Mouse (Mus musculus) testis, adult 2 months (tissue): ENCODE measurements around the gene Cnnm4. TPM values are rescaled to one million over a fixed set of nuclear protein-coding genes. Genes with fewer than 3 reads are reported as not detected.
"Not testable (repeated sequence)": the region's sequence is repeated elsewhere in the genome, so short reads cannot be mapped to it uniquely, and the experiment has no call there.

Experiments
- H3K27ac ChIP-seq: fragments of 200-500 bp; 2 replicates; pipeline ENCODE4 v1.5.1; 2012; ENCODE audit warnings: low read depth, low read length; ENCODE audit not compliant: control insufficient read depth, insufficient read depth
- H3K27me3 ChIP-seq: fragments of 200-500 bp; 2 replicates; pipeline ENCODE4 v1.6.1; 2012; ENCODE audit warnings: mild to moderate bottlenecking, low read length, moderate library complexity; ENCODE audit not compliant: control insufficient read depth, insufficient read depth
- H3K36me3 ChIP-seq: fragments of 200-500 bp; 2 replicates; pipeline ENCODE4 v1.6.1; 2012; ENCODE audit warnings: mild to moderate bottlenecking, low read length; ENCODE audit not compliant: control insufficient read depth, insufficient read depth
- H3K4me1 ChIP-seq: fragments of 200-500 bp; 2 replicates; pipeline ENCODE4 v1.6.1; 2012; ENCODE audit warnings: low read length; ENCODE audit not compliant: control insufficient read depth, insufficient read depth
- H3K4me3 ChIP-seq: fragments of 200-500 bp; 2 replicates; pipeline ENCODE4 v1.5.1; 2012; ENCODE audit warnings: low read depth, mild to moderate bottlenecking, low read length, moderate library complexity, mixed read lengths; ENCODE audit not compliant: control insufficient read depth
- CTCF ChIP-seq: fragments of 200-500 bp; IDR thresholded peaks from 2 replicates; pipeline ENCODE4 v1.5.1; 2012; ENCODE audit warnings: low read depth, mild to moderate bottlenecking, inconsistent platforms, low read length, moderate library complexity; ENCODE audit not compliant: control insufficient read depth, insufficient read depth, insufficient replicate concordance
- POLR2A ChIP-seq: fragments of 200-500 bp; IDR thresholded peaks from 2 replicates; pipeline ENCODE4 v1.6.1; 2012; ENCODE audit warnings: low read depth, mild to moderate bottlenecking, inconsistent platforms, low read length, moderate library complexity; ENCODE audit not compliant: control insufficient read depth
- polyA plus RNA-seq: library from polyadenylated mRNA; depleted of rRNA; stranded (reverse); fragments of >200 nt; gene quantifications from 2 replicates; pipeline ENCODE4 v1.2.3, GENCODE M21; 2012

Gene Cnnm4
- polyA plus RNA-seq, 1 experiment = 14.6 TPM

GRCm38 (mm10) chr1:36536397-36536728 lies 64.9 kb downstream of the Cnnm4 start:
- no peak for TF ChIP-seq CTCF
- TF ChIP-seq POLR2A = no peak
- Histone ChIP-seq H3K36me3 (no peaks in the 10 kb centered on the region; the same call in 1 of the 2 replicates), H3K27ac (no peak overlapping the region), H3K27me3 (no peaks in the 10 kb centered on the region), H3K4me3 (no peak overlapping the region), H3K4me1 (peaks cover 7% of the 10 kb centered on the region; the same call in 1 of the 2 replicates)

DNA sequence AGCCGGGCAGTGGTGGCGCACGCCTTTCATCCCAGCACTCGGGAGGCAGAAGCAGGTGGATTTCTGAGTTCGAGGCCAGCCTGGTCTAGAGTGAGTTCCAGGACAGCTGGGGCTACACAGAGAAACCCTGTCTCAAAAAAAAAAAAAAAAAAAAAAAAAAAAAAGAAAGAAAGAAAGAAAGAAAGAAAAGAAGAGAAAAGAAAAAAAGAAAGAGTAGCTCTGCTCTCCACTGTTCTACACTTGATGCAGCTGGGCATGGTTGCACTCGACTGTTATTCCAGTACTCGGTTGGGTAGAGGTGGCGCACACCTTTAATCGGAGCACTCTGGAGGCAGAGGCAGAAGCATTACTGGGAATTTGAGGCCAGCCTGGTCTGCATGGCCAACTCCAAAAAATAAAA lies 65.4 kb downstream of the Cnnm4 start, which contains the start of gene Ankrd23:
Gene Ankrd23 (minus strand): TSS at position 101 of the 400 bp plus-strand sequence.
- not testable (repeated sequence) for H3K4me1 ChIP-seq, H3K27me3 ChIP-seq, H3K36me3 ChIP-seq, H3K27ac ChIP-seq, H3K4me3 ChIP-seq

DNA sequence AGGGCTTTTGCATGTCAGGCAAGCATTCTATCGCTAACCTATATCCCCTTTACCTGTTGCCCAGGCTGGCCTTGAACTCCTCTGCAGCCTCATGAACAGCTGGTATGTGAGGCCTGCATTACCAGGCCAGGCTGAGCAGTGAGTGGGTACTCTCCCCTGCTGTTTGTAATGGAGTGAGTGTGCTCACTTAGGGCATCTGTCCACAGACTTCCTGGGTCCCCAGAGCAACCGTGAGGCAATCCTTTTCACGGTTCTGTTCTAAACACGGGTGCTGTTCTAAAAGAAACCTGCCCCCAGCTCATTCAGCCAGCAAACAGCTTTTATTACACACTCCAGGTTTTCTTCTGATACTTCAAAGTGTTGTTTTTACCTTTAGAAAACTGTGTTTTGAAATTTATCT lies 67.3 kb downstream of the Cnnm4 start:
- H3K4me3 ChIP-seq = no peak overlapping the region
- H3K27ac ChIP-seq = no peak overlapping the region
- H3K36me3 ChIP-seq = no peaks in the 10 kb centered on the region; the same call in 1 of the 2 replicates
- no peaks in the 10 kb centered on the region for H3K27me3 ChIP-seq
- H3K4me1 ChIP-seq = peaks cover 5% of the 10 kb centered on the region; the same call in 1 of the 2 replicates
- TF ChIP-seq CTCF = no peak
- no peak for TF ChIP-seq POLR2A

- no peak for TF ChIP-seq CTCF
- TF ChIP-seq POLR2A = no peak
Observed at GRCm38 (mm10) chr1:36539186-36539585, 67.8 kb downstream of the Cnnm4 start, which contains the start of gene Gm42417. Gm42417 (minus strand) TSS chr1:36539429.

GRCm38 (mm10) chr1:36540132-36540531 lies 68.7 kb downstream of the Cnnm4 start:
- no peak for TF ChIP-seq CTCF
- TF ChIP-seq POLR2A = no peak
- Histone ChIP-seq H3K4me3 (peak overlapping the region; percentile 28; the same call in 1 of the 2 replicates), H3K36me3 (no peaks in the 10 kb centered on the region; the same call in 1 of the 2 replicates), H3K27me3 (no peaks in the 10 kb centered on the region), H3K4me1 (peaks cover 5% of the 10 kb centered on the region; the same call in 1 of the 2 replicates), H3K27ac (no peak overlapping the region)

More at GRCm38 (mm10) chr1:36539186-36539585, 67.8 kb downstream of the Cnnm4 start, which contains the start of gene Gm42417:
- H3K27me3 ChIP-seq = no peaks in the 10 kb centered on the region
- H3K4me3 ChIP-seq = no peak within 1 kb of the TSS
- no peak within 1 kb of the TSS for H3K27ac ChIP-seq
- no peaks in the 10 kb centered on the region; the same call in 1 of the 2 replicates for H3K36me3 ChIP-seq
- peaks cover 5% of the 10 kb centered on the region; the same call in 1 of the 2 replicates for H3K4me1 ChIP-seq

DNA sequence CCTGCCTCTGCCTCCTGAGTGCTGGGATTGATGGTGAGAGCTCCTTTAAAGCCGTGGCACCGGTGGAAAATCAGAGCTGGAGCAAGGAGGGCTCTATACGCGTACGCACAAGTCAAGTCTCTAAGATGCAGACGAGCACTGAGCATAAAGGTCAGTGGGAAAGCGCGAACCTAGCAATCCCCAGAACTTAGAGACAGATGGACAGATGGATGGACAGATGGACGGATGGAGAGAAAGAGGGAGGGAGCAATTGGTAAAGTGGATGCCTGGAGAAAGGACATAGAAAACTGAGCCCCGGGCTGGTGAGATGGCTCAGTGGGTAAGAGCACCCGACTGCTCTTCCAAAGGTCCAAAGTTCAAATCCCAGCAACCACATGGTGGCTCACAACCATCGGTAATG lies 69.4 kb downstream of the Cnnm4 start:
- TF ChIP-seq POLR2A = no peak
- TF ChIP-seq CTCF = no peak
- Histone ChIP-seq H3K4me3 (peak overlapping the region; percentile 45), H3K27me3 (no peaks in the 10 kb centered on the region), H3K36me3 (no peaks in the 10 kb centered on the region; the same call in 1 of the 2 replicates), H3K4me1 (peaks cover 8% of the 10 kb centered on the region), H3K27ac (no peak overlapping the region)

DNA sequence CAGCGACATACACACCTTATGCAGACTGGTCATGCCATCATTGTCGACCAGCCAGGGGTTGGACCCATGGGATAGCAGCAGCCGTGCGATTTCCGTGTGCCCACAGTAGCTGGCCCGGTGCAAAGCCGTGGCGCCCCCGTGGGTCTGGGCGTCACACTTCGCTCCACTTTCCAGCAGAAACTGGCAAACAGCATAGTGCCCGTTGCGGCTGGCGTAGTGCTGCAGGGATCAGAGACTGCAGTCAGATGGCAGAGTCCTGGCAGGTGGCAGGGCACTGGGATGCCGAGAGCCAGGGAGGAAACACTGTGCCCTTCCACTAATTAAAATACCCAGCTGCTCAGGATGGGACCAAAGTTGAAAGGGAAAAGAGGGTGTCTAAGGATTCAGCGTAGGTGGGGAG lies 70.4 kb downstream of the Cnnm4 start:
- no peaks in the 10 kb centered on the region for H3K27me3 ChIP-seq
- H3K27ac ChIP-seq = no peak overlapping the region
- no peaks in the 10 kb centered on the region; the same call in 1 of the 2 replicates for H3K36me3 ChIP-seq
- H3K4me1 ChIP-seq = peaks cover 13% of the 10 kb centered on the region
- no peak for TF ChIP-seq POLR2A
- TF ChIP-seq CTCF = no peak
- H3K4me3 ChIP-seq = no peak overlapping the region

GRCm38 (mm10) chr1:36542925-36543324 lies 71.5 kb downstream of the Cnnm4 start:
- Histone ChIP-seq H3K4me1 (peaks cover 21% of the 10 kb centered on the region), H3K27me3 (no peaks in the 10 kb centered on the region), H3K4me3 (no peak overlapping the region), H3K36me3 (no peaks in the 10 kb centered on the region; the same call in 1 of the 2 replicates), H3K27ac (no peak overlapping the region)
- TF ChIP-seq CTCF (no peak), POLR2A (no peak)
